Comparison of ENCODE assay signal across 10 mouse cellular contexts in genomic region chr5:139407121-139407885, GRCm38 (mm10). TPM values are rescaled to one million over a fixed set of nuclear protein-coding genes. Genes with fewer than 3 reads are reported as not detected.
DNase-seq lines count a peak whose midpoint lies in the region; ATAC-seq and TF ChIP-seq lines count a peak whose summit lies in the region.
"Had no signal": no experiment of that assay in that cellular context is flagged by ENCODE, and none has a peak within 500 bp of the region (broad histone marks: within the 10 kb centered on the region; RNA-seq: fewer than 3 reads in every experiment).

No protein-coding gene starts in this region.

- no peak for ATAC-seq in neural tube, embryonic 13.5 days (ENCODE audit: low read depth)
- no peak for ATAC-seq in forebrain, embryonic 11.5 days (replicated peaks; ENCODE audit: low FRiP score)
- ATAC-seq in neural tube, embryonic 15.5 days (ENCODE audit: low FRiP score), result no peak

- peaks cover 55% of the 10 kb centered on the region for H3K4me1 ChIP-seq in neural tube, embryonic 13.5 days (replicated peaks)
- H3K4me1 ChIP-seq in small intestine, adult 2 months (ENCODE audit: control insufficient read depth, insufficient read depth, insufficient read length, low read length), result peaks cover 11% of the 10 kb centered on the region
- H3K4me1 ChIP-seq in forebrain, embryonic 11.5 days (replicated peaks; ENCODE audit: control insufficient read depth, insufficient read depth, low read length), result no peaks in the 10 kb centered on the region
- H3K4me1 ChIP-seq in neural tube, embryonic 15.5 days, result peaks cover 17% of the 10 kb centered on the region

- H3K9me3 ChIP-seq in neural tube, embryonic 13.5 days, result no peaks in the 10 kb centered on the region
- no peaks in the 10 kb centered on the region for H3K9me3 ChIP-seq in forebrain, embryonic 11.5 days (ENCODE audit: control insufficient read depth, low read length)
- H3K9me3 ChIP-seq in neural tube, embryonic 15.5 days (replicated peaks), result no peaks in the 10 kb centered on the region
- H3K9me3 ChIP-seq: kidney, embryonic 15.5 days had no signal

- TF ChIP-seq POLR2A in small intestine, adult 2 months (IDR thresholded peaks at IDR 0.05; ENCODE audit: low read depth, low read length), result no peak

- H3K36me3 ChIP-seq in neural tube, embryonic 13.5 days, result no peaks in the 10 kb centered on the region
- H3K36me3 ChIP-seq in small intestine, adult 2 months (ENCODE audit: control insufficient read depth, insufficient read depth, low read length), result no peaks in the 10 kb centered on the region
- no peaks in the 10 kb centered on the region for H3K36me3 ChIP-seq in forebrain, embryonic 11.5 days (ENCODE audit: control insufficient read depth, insufficient read depth, low read length)
- no peaks in the 10 kb centered on the region for H3K36me3 ChIP-seq in neural tube, embryonic 15.5 days
- H3K36me3 ChIP-seq: kidney, embryonic 15.5 days had no signal

- H3K27ac ChIP-seq in neural tube, embryonic 13.5 days (replicated peaks), result peak overlapping the region; percentile 28; the same call in 1 of the 2 replicates
- H3K27ac ChIP-seq in small intestine, adult 2 months (ENCODE audit: insufficient read depth, low read depth, low read length), result peak overlapping the region; percentile 63; the same call in 1 of the 2 replicates
- no peak overlapping the region for H3K27ac ChIP-seq in forebrain, embryonic 11.5 days (ENCODE audit: low read depth, low read length)
- H3K27ac ChIP-seq in neural tube, embryonic 15.5 days (replicated peaks), result no peak overlapping the region; the same call in 1 of the 2 replicates

- TF ChIP-seq CTCF in small intestine, adult 2 months (IDR thresholded peaks at IDR 0.05; ENCODE audit: extremely low read depth, insufficient read length, insufficient replicate concordance, low read depth, low read length), result no peak

- no peaks in the 10 kb centered on the region for H3K27me3 ChIP-seq in neural tube, embryonic 13.5 days
- H3K27me3 ChIP-seq in small intestine, adult 2 months (ENCODE audit: control insufficient read depth, insufficient read depth, low read length), result no peaks in the 10 kb centered on the region
- H3K27me3 ChIP-seq in forebrain, embryonic 11.5 days (ENCODE audit: control insufficient read depth, insufficient read depth, low read length), result no peaks in the 10 kb centered on the region
- H3K27me3 ChIP-seq in neural tube, embryonic 15.5 days (replicated peaks), result no peaks in the 10 kb centered on the region
- H3K27me3 ChIP-seq: kidney, embryonic 15.5 days had no signal

- 88% methylated on average over 14 of the region's 14 CpGs for WGBS in neural tube, embryonic 13.5 days
- WGBS in small intestine, adult 2 months, result 82% methylated on average over 14 of the region's 14 CpGs
- 92% methylated on average over 14 of the region's 14 CpGs for WGBS in forebrain, embryonic 11.5 days
- 87% methylated on average over 14 of the region's 14 CpGs for WGBS in neural tube, embryonic 15.5 days

- peak; percentile 60 to 63 for DNase-seq in heart, postnatal 14 days
- no peak for DNase-seq in heart, adult 9 months (ENCODE audit: low spot score in 2 of 2)
- no peak for DNase-seq in neural tube, embryonic 10.5 days (ENCODE audit: extremely low spot score, low spot score)
- peak; percentile 66 for DNase-seq in gastrocnemius, postnatal 14 days
- DNase-seq in forebrain, embryonic 11.5 days (ENCODE audit: low spot score), result no peak

- no peak overlapping the region for H3K4me3 ChIP-seq in neural tube, embryonic 13.5 days
- peak overlapping the region; percentile 41 for H3K4me3 ChIP-seq in small intestine, adult 2 months (ENCODE audit: low read depth, low read length)
- no peak overlapping the region for H3K4me3 ChIP-seq in forebrain, embryonic 11.5 days (ENCODE audit: low read depth, low read length)
- no peak overlapping the region for H3K4me3 ChIP-seq in neural tube, embryonic 15.5 days (replicated peaks)
- H3K4me3 ChIP-seq: kidney, embryonic 15.5 days had no signal

- no peak overlapping the region for H3K4me2 ChIP-seq in neural tube, embryonic 13.5 days
- H3K4me2 ChIP-seq in forebrain, embryonic 11.5 days (ENCODE audit: low read depth, low read length, severe bottlenecking), result no peak overlapping the region
- H3K4me2 ChIP-seq in neural tube, embryonic 15.5 days, result no peak overlapping the region
- H3K4me2 ChIP-seq: kidney, embryonic 15.5 days had no signal

- intact Hi-C loops in heart, postnatal 14 days (cut with DNase I), result no loop called here
- intact Hi-C loops in gastrocnemius, postnatal 14 days (cut with DNase I; ENCODE audit: low total_unique reads), result no loop called here

- H3K9ac ChIP-seq in neural tube, embryonic 13.5 days, result no peak overlapping the region
- no peak overlapping the region for H3K9ac ChIP-seq in forebrain, embryonic 11.5 days (ENCODE audit: low read length)
- H3K9ac ChIP-seq in neural tube, embryonic 15.5 days (replicated peaks), result no peak overlapping the region
- H3K9ac ChIP-seq: kidney, embryonic 15.5 days had no signal

RNA-seq across cellular contexts. Expression of gene C130050O18Rik, which starts 2.2 kb away (rescaled TPM):
- under 1 TPM; 0.74 to 0.80 TPM for total RNA-seq in heart, postnatal 14 days (2021)
- 0.38 and 0.39 TPM in 2 replicates for polyA plus RNA-seq in neural tube, embryonic 13.5 days (2015; fragmentation: Nextera tagmentation; extraction: Ambion mirVana)
- total RNA-seq in gastrocnemius, postnatal 14 days (2021), result under 1 TPM; 0.39 to 0.60 TPM
- 3.0 and 3.5 TPM in 2 replicates for polyA plus RNA-seq in small intestine, adult 2 months (2012; rRNA removed)
- polyA plus RNA-seq in forebrain, embryonic 11.5 days (2014; fragmentation: Nextera tagmentation; extraction: Ambion mirVana), result 0.17 and 0.23 TPM in 2 replicates
- 0.47 and 0.64 TPM in 2 replicates for polyA plus RNA-seq in neural tube, embryonic 15.5 days (2015; fragmentation: Nextera tagmentation; extraction: Ambion mirVana)

RNA-seq across cellular contexts. Expression of gene Gper1, which starts 15.6 kb away (rescaled TPM):
- total RNA-seq in heart, postnatal 14 days (2021), result 1 to 10 TPM; 2.7 TPM
- 8.5 and 9.9 TPM in 2 replicates for polyA plus RNA-seq in neural tube, embryonic 13.5 days (2015; fragmentation: Nextera tagmentation; extraction: Ambion mirVana)
- total RNA-seq in gastrocnemius, postnatal 14 days (2021), result 1 to 10 TPM; 2.2 to 2.4 TPM
- polyA plus RNA-seq in small intestine, adult 2 months (2012; rRNA removed), result 1.8 and 2.1 TPM in 2 replicates
- 1.7 and 1.9 TPM in 2 replicates for polyA plus RNA-seq in forebrain, embryonic 11.5 days (2014; fragmentation: Nextera tagmentation; extraction: Ambion mirVana)
- 7.8 and 9.6 TPM in 2 replicates for polyA plus RNA-seq in neural tube, embryonic 15.5 days (2015; fragmentation: Nextera tagmentation; extraction: Ambion mirVana)

RNA-seq across cellular contexts. Expression of gene Gpr146, which starts 29.8 kb away (rescaled TPM):
- total RNA-seq in heart, postnatal 14 days (2021), result 10 to 100 TPM; 41.8 to 46.5 TPM
- 1.8 and 1.9 TPM in 2 replicates for polyA plus RNA-seq in neural tube, embryonic 13.5 days (2015; fragmentation: Nextera tagmentation; extraction: Ambion mirVana)
- 10 to 100 TPM; 17.2 to 26.0 TPM for total RNA-seq in gastrocnemius, postnatal 14 days (2021)
- 4.0 and 6.8 TPM in 2 replicates for polyA plus RNA-seq in small intestine, adult 2 months (2012; rRNA removed)
- 1.8 and 1.9 TPM in 2 replicates for polyA plus RNA-seq in forebrain, embryonic 11.5 days (2014; fragmentation: Nextera tagmentation; extraction: Ambion mirVana)
- polyA plus RNA-seq in neural tube, embryonic 15.5 days (2015; fragmentation: Nextera tagmentation; extraction: Ambion mirVana), result 2.6 and 3.0 TPM in 2 replicates

RNA-seq across cellular contexts. Expression of gene 3110082I17Rik, which starts 53.0 kb away (rescaled TPM):
- total RNA-seq in heart, postnatal 14 days (2021), result 1 to 10 TPM; 4.7 to 5.3 TPM
- 14.9 and 15.1 TPM in 2 replicates for polyA plus RNA-seq in neural tube, embryonic 13.5 days (2015; fragmentation: Nextera tagmentation; extraction: Ambion mirVana)
- 1 to 10 TPM; 9.2 TPM for total RNA-seq in gastrocnemius, postnatal 14 days (2021)
- 6.1 and 6.2 TPM in 2 replicates for polyA plus RNA-seq in small intestine, adult 2 months (2012; rRNA removed)
- polyA plus RNA-seq in forebrain, embryonic 11.5 days (2014; fragmentation: Nextera tagmentation; extraction: Ambion mirVana), result 38.5 and 47.5 TPM in 2 replicates
- polyA plus RNA-seq in neural tube, embryonic 15.5 days (2015; fragmentation: Nextera tagmentation; extraction: Ambion mirVana), result 15.7 and 22.7 TPM in 2 replicates

RNA-seq across cellular contexts. Expression of gene Cyp2w1, which starts 54.9 kb away (rescaled TPM):
- not detected for total RNA-seq in heart, postnatal 14 days (2021)
- not detected in 2 replicates for polyA plus RNA-seq in neural tube, embryonic 13.5 days (2015; fragmentation: Nextera tagmentation; extraction: Ambion mirVana)
- not detected for total RNA-seq in gastrocnemius, postnatal 14 days (2021)
- 0.32 and 2.0 TPM in 2 replicates for polyA plus RNA-seq in small intestine, adult 2 months (2012; rRNA removed)
- polyA plus RNA-seq in forebrain, embryonic 11.5 days (2014; fragmentation: Nextera tagmentation; extraction: Ambion mirVana), result not detected in 2 replicates
- 2.1 TPM in 1 of 2 replicates, not detected in the other for polyA plus RNA-seq in neural tube, embryonic 15.5 days (2015; fragmentation: Nextera tagmentation; extraction: Ambion mirVana)
- total RNA-seq: neutrophil, adult 5-6 weeks had no signal

Comparison
In these comparisons a context has a peak if more than half of its experiments do, and no peak if none do; other contexts are left out.
1. DNase-seq: peak in heart, postnatal 14 days (2 of 2) and gastrocnemius, postnatal 14 days (single experiment); none in heart, adult 9 months (0 of 2), neural tube, embryonic 10.5 days (single experiment) and forebrain, embryonic 11.5 days (single experiment).
2. H3K27ac ChIP-seq: peak in neural tube, embryonic 13.5 days (single experiment) and small intestine, adult 2 months (single experiment); none in forebrain, embryonic 11.5 days (single experiment) and neural tube, embryonic 15.5 days (single experiment).